8 mouse cellular contexts compared by ENCODE assay signal in genomic region chr4:134730106-134730505, GRCm38 (mm10). TPM values are rescaled to one million over a fixed set of nuclear protein-coding genes. Genes with fewer than 3 reads are reported as not detected.
A peak's percentile ranks its signal among the peaks of the same experiment; 100 is the strongest.
DNase-seq lines count a peak whose midpoint lies in the region; ATAC-seq lines count a peak whose summit lies in the region.
"Had no signal": no experiment of that assay in that cellular context is flagged by ENCODE, and none has a peak within 500 bp of the region (broad histone marks: within the 10 kb centered on the region; RNA-seq: fewer than 3 reads in every experiment).

No protein-coding gene starts in this region.

- peak overlapping the region; percentile 16; the same call in 1 of the 2 replicates for H3K4me2 ChIP-seq in neural tube, embryonic 12.5 days (replicated peaks)
- no peak overlapping the region for H3K4me2 ChIP-seq in forebrain, embryonic 16.5 days (ENCODE audit: low read length)
- H3K4me2 ChIP-seq: limb, embryonic 13.5 days had no signal

- H3K4me1 ChIP-seq in neural tube, embryonic 12.5 days: peaks cover 12% of the 10 kb centered on the region
- H3K4me1 ChIP-seq in forebrain, embryonic 16.5 days (replicated peaks; ENCODE audit: control insufficient read depth, insufficient read depth, low read length): peaks cover 6% of the 10 kb centered on the region

- H3K4me3 ChIP-seq in neural tube, embryonic 12.5 days: no peak overlapping the region
- H3K4me3 ChIP-seq in forebrain, embryonic 16.5 days (replicated peaks; ENCODE audit: low read length): no peak overlapping the region
- H3K4me3 ChIP-seq: limb, embryonic 13.5 days had no signal

- no peak for DNase-seq in neural tube, embryonic 10.5 days (ENCODE audit: extremely low spot score, low spot score)
- DNase-seq in kidney, postnatal 25 days: peak; percentile 52 to 70
- DNase-seq in layer of hippocampus, adult 9-11 months: no peak
- DNase-seq in left cerebral cortex, postnatal 4 days: no peak
- no peak for DNase-seq in adrenal gland, postnatal 25 days

- no peaks in the 10 kb centered on the region for H3K36me3 ChIP-seq in neural tube, embryonic 12.5 days
- no peaks in the 10 kb centered on the region for H3K36me3 ChIP-seq in forebrain, embryonic 16.5 days (ENCODE audit: control insufficient read depth, insufficient read depth)
- H3K36me3 ChIP-seq: limb, embryonic 13.5 days had no signal

- no peak overlapping the region for H3K27ac ChIP-seq in neural tube, embryonic 12.5 days
- H3K27ac ChIP-seq in forebrain, embryonic 16.5 days (ENCODE audit: low read length): no peak overlapping the region
- H3K27ac ChIP-seq: limb, embryonic 13.5 days had no signal

- WGBS in neural tube, embryonic 12.5 days: 4% methylated on average over 8 of the region's 8 CpGs
- 3% methylated on average over 8 of the region's 8 CpGs for WGBS in forebrain, embryonic 16.5 days

- H3K9me3 ChIP-seq in neural tube, embryonic 12.5 days: no peaks in the 10 kb centered on the region
- no peaks in the 10 kb centered on the region for H3K9me3 ChIP-seq in forebrain, embryonic 16.5 days (ENCODE audit: control insufficient read depth, low read length)
- H3K9me3 ChIP-seq: limb, embryonic 13.5 days had no signal

- no peak overlapping the region for H3K9ac ChIP-seq in neural tube, embryonic 12.5 days
- H3K9ac ChIP-seq in forebrain, embryonic 16.5 days (replicated peaks; ENCODE audit: low read depth, low read length): no peak overlapping the region
- H3K9ac ChIP-seq: limb, embryonic 13.5 days had no signal

- ATAC-seq in neural tube, embryonic 12.5 days (ENCODE audit: low FRiP score, low read depth): no peak
- peak; percentile 77 for ATAC-seq in forebrain, embryonic 16.5 days

- peaks cover 3% of the 10 kb centered on the region; the same call in 1 of the 2 replicates for H3K27me3 ChIP-seq in neural tube, embryonic 12.5 days (replicated peaks)
- no peaks in the 10 kb centered on the region for H3K27me3 ChIP-seq in forebrain, embryonic 16.5 days (replicated peaks; ENCODE audit: control insufficient read depth, insufficient read depth, low read length)
- H3K27me3 ChIP-seq: limb, embryonic 13.5 days had no signal

- intact Hi-C loops in left cerebral cortex, postnatal 4 days (cut with DNase I): no loop called here

RNA-seq across cellular contexts. Expression of gene Man1c1, which starts 26.0 kb away (rescaled TPM):
- 5.1 and 6.3 TPM in 2 replicates for polyA plus RNA-seq in neural tube, embryonic 12.5 days (2016; fragmentation: Nextera tagmentation; extraction: Ambion mirVana)
- 2.3 and 2.9 TPM in 2 replicates for polyA plus RNA-seq in forebrain, embryonic 16.5 days (2015; fragmentation: Nextera tagmentation; extraction: Ambion mirVana)
- total RNA-seq in left cerebral cortex, postnatal 4 days (2021): 10 to 100 TPM; 12.2 to 13.7 TPM
- total RNA-seq in adrenal gland, postnatal 25 days (2021): 16.7 and 22.0 TPM in 2 replicates

RNA-seq across cellular contexts. Expression of gene Ldlrap1, which starts 37.7 kb away (rescaled TPM):
- 5.3 and 7.0 TPM in 2 replicates for polyA plus RNA-seq in neural tube, embryonic 12.5 days (2016; fragmentation: Nextera tagmentation; extraction: Ambion mirVana)
- 2.9 and 3.3 TPM in 2 replicates for polyA plus RNA-seq in forebrain, embryonic 16.5 days (2015; fragmentation: Nextera tagmentation; extraction: Ambion mirVana)
- 1 to 10 TPM; 1.9 to 4.1 TPM for total RNA-seq in left cerebral cortex, postnatal 4 days (2021)
- total RNA-seq in adrenal gland, postnatal 25 days (2021): 42.4 and 43.3 TPM in 2 replicates

Comparison
In these comparisons a context has a peak if more than half of its experiments do, and no peak if none do; other contexts are left out.
1. DNase-seq: peak in kidney, postnatal 25 days (2 of 2); none in neural tube, embryonic 10.5 days (single experiment), layer of hippocampus, adult 9-11 months (single experiment), left cerebral cortex, postnatal 4 days (single experiment) and adrenal gland, postnatal 25 days (single experiment).